Mouse (Mus musculus) frontal cortex, postnatal 10 days (tissue): Measurements from ENCODE around the gene Grik1.

Experiments
- DNase-seq, 2 experiments: peaks; one replicate each; pipeline ENCODE4 v3.0.0; 2022; ENCODE audit warnings: low spot score in 2 of 2, mixed read lengths in 1 of 2

Grik1 gene

GRCm38 (mm10) chr16:88142136-88142535 lies 147.9 kb downstream of the Grik1 start:
- DNase-seq: no peak

GRCm38 (mm10) chr16:88141594-88141993 lies 148.5 kb downstream of the Grik1 start:
- DNase-seq: no peak

- DNase-seq: no peak
Measured at GRCm38 (mm10) chr16:88138913-88139312, 151.2 kb downstream of the Grik1 start.

- no peak for DNase-seq
Measured at GRCm38 (mm10) chr16:88132919-88133318, 157.1 kb downstream of the Grik1 start.

GRCm38 (mm10) chr16:88131103-88131502 lies 159.0 kb downstream of the Grik1 start:
- DNase-seq: no peak

- no peak for DNase-seq
Measured at GRCm38 (mm10) chr16:88125098-88125497, 165.0 kb downstream of the Grik1 start.

GRCm38 (mm10) chr16:88112551-88113138 lies 177.4 kb downstream of the Grik1 start:
- peak in 1 of 2 experiments; percentile 20 for DNase-seq

GRCm38 (mm10) chr16:88111459-88111858 lies 178.6 kb downstream of the Grik1 start:
- no peak for DNase-seq

- no peak for DNase-seq
Measured at GRCm38 (mm10) chr16:88094206-88094789, 195.8 kb downstream of the Grik1 start.

- no peak for DNase-seq
Measured at GRCm38 (mm10) chr16:88087280-88087679, 202.8 kb downstream of the Grik1 start.

- no peak for DNase-seq
Measured at GRCm38 (mm10) chr16:88074716-88075115, 215.3 kb downstream of the Grik1 start.

GRCm38 (mm10) chr16:88060936-88061335 lies 229.1 kb downstream of the Grik1 start:
- no peak for DNase-seq

- DNase-seq: no peak
Measured at GRCm38 (mm10) chr16:88048121-88048520, 241.9 kb downstream of the Grik1 start.

- no peak for DNase-seq
Measured at GRCm38 (mm10) chr16:88044321-88044720, 245.7 kb downstream of the Grik1 start.

- no peak for DNase-seq
Measured at GRCm38 (mm10) chr16:88042458-88042857, 247.6 kb downstream of the Grik1 start.

- DNase-seq: no peak
Measured at GRCm38 (mm10) chr16:88038503-88039091, 251.5 kb downstream of the Grik1 start.

- DNase-seq: no peak
Measured at GRCm38 (mm10) chr16:87988805-87989204, 301.3 kb downstream of the Grik1 start.

- DNase-seq: no peak
Measured at GRCm38 (mm10) chr16:87984201-87984870, 305.7 kb downstream of the Grik1 start.

GRCm38 (mm10) chr16:87974076-87974443 lies 316.0 kb downstream of the Grik1 start:
- DNase-seq: no peak

- no peak for DNase-seq
Measured at GRCm38 (mm10) chr16:87973394-87974075, 316.5 kb downstream of the Grik1 start.

- DNase-seq: no peak
Measured at GRCm38 (mm10) chr16:87971911-87972310, 318.2 kb downstream of the Grik1 start.

- peak in 1 of 2 experiments; percentile 6 for DNase-seq
Measured at GRCm38 (mm10) chr16:87969936-87970335, 320.1 kb downstream of the Grik1 start.
